Mouse (Mus musculus) heart, postnatal 0 days (tissue): ENCODE measurements at regions not wholly inside any gene's neighbourhood (a gene's known extent, or its start where the extent isn't known, plus 50 kb on each side); places are given as distances from the start of the nearest gene placed in this dataset.

Experiments
- CTCF ChIP-seq: IDR thresholded peaks from 2 replicates; pipeline ENCODE4 v1.5.1; 2016; ENCODE audit warnings: antibody characterized with exemption, control low read depth, low read depth
- EP300 ChIP-seq: IDR thresholded peaks from 2 replicates; pipeline ENCODE4 v1.6.1; 2016; ENCODE audit warnings: antibody characterized with exemption, low read depth

- TF ChIP-seq CTCF, result no peak
- no peak for TF ChIP-seq EP300
Observed at GRCm38 (mm10) chr7:136531301-136531700, 363.1 kb upstream of the Mgmt start.
